Mouse (Mus musculus): Measurements from ENCODE around the gene Polr3b. TPM values are rescaled to one million over a fixed set of nuclear protein-coding genes. Genes with fewer than 3 reads are reported as not detected.

Polr3b gene
- polyA plus RNA-seq, 1 experiment from 2014 or later = 19.5 TPM

GRCm38 (mm10) chr10:84760118-84761111 lies 138.3 kb downstream of the Polr3b start:
- Histone ChIP-seq H3K27ac (replicated peaks) (peak overlapping the region; percentile 78), H3K9me3 (no peaks in the 10 kb centered on the region), H3K4me3 (peak overlapping the region; percentile 59), H3K27me3 (replicated peaks; ENCODE audit: low read depth, poor library complexity, severe bottlenecking) (peaks cover 84% of the 10 kb centered on the region), H3K4me1 (peaks cover 46% of the 10 kb centered on the region), H3K36me3 (replicated peaks) (no peaks in the 10 kb centered on the region)
- DNase-seq (ENCODE audit: low spot score) = peak; percentile 82
- 4% methylated on average over 46 of the region's 46 CpGs for WGBS

GRCm38 (mm10) chr10:84768766-84769165 lies 146.7 kb downstream of the Polr3b start:
- DNase-seq (ENCODE audit: low spot score) = no peak
- Histone ChIP-seq H3K27me3 (replicated peaks; ENCODE audit: low read depth, poor library complexity, severe bottlenecking) (peaks cover 10% of the 10 kb centered on the region), H3K36me3 (replicated peaks) (no peaks in the 10 kb centered on the region), H3K4me1 (peaks cover 7% of the 10 kb centered on the region), H3K27ac (replicated peaks) (no peak overlapping the region), H3K9me3 (no peaks in the 10 kb centered on the region), H3K4me3 (no peak overlapping the region)
- WGBS = 78% methylated on average over 10 of the region's 10 CpGs

- Histone ChIP-seq H3K4me3 (no peak overlapping the region), H3K4me1 (peaks cover 7% of the 10 kb centered on the region), H3K27ac (replicated peaks) (no peak overlapping the region), H3K36me3 (replicated peaks) (no peaks in the 10 kb centered on the region), H3K27me3 (replicated peaks; ENCODE audit: low read depth, poor library complexity, severe bottlenecking) (no peaks in the 10 kb centered on the region), H3K9me3 (no peaks in the 10 kb centered on the region)
- DNase-seq (ENCODE audit: low spot score) = no peak
- WGBS = 86% methylated on average over 4 of the region's 4 CpGs
These were observed 150.5 kb downstream of the Polr3b start for GRCm38 (mm10) chr10:84772380-84773130.

GRCm38 (mm10) chr10:84773889-84774288 lies 151.8 kb downstream of the Polr3b start:
- peaks cover 7% of the 10 kb centered on the region for H3K4me1 ChIP-seq
- no peak for DNase-seq (ENCODE audit: low spot score)
- H3K9me3 ChIP-seq = no peaks in the 10 kb centered on the region
- no peak overlapping the region for H3K4me3 ChIP-seq
- H3K27me3 ChIP-seq (replicated peaks; ENCODE audit: low read depth, poor library complexity, severe bottlenecking) = no peaks in the 10 kb centered on the region
- WGBS = 84% methylated on average over 4 of the region's 4 CpGs
- H3K36me3 ChIP-seq (replicated peaks) = no peaks in the 10 kb centered on the region
- H3K27ac ChIP-seq (replicated peaks) = no peak overlapping the region

GRCm38 (mm10) chr10:84774573-84774972 lies 152.5 kb downstream of the Polr3b start:
- Histone ChIP-seq H3K4me1 (peaks cover 7% of the 10 kb centered on the region), H3K27ac (replicated peaks) (no peak overlapping the region), H3K27me3 (replicated peaks; ENCODE audit: low read depth, poor library complexity, severe bottlenecking) (no peaks in the 10 kb centered on the region), H3K9me3 (no peaks in the 10 kb centered on the region), H3K4me3 (no peak overlapping the region), H3K36me3 (replicated peaks) (no peaks in the 10 kb centered on the region)
- DNase-seq (ENCODE audit: low spot score) = no peak
- 90% methylated on average over 12 of the region's 12 CpGs for WGBS

Other genes with a start within 250 kb of the Polr3b start
- gene Nuak1, start 181.7 kb upstream of the Polr3b start, polyA plus RNA-seq (2016; fragmentation: Nextera tagmentation; extraction: Ambion mirVana) = 2.4 and 2.7 TPM in 2 replicates
- gene Ckap4, start 88.2 kb upstream of the Polr3b start, polyA plus RNA-seq (2016; fragmentation: Nextera tagmentation; extraction: Ambion mirVana) = 61.2 and 61.5 TPM in 2 replicates
- gene Tcp11l2, start 45.7 kb upstream of the Polr3b start, polyA plus RNA-seq (2016; fragmentation: Nextera tagmentation; extraction: Ambion mirVana) = 3.2 and 3.6 TPM in 2 replicates
- 3.8 and 15.5 TPM in 2 replicates for gene Rfx4, start 133.8 kb downstream of the Polr3b start, polyA plus RNA-seq (2016; fragmentation: Nextera tagmentation; extraction: Ambion mirVana)